Mouse (Mus musculus): ENCODE results near the gene Rps26.

Rps26 gene

GRCm38 (mm10) chr10:128602470-128603128 is 23.9 kb downstream of the Rps26 start:
- DNase-seq (ENCODE audit: low read depth) = no peak

- no peak for DNase-seq (ENCODE audit: low read depth)
Observed at GRCm38 (mm10) chr10:128601499-128601898, 25.0 kb downstream of the Rps26 start.

- no peak for DNase-seq (ENCODE audit: low read depth)
Observed at GRCm38 (mm10) chr10:128598476-128598875, 28.1 kb downstream of the Rps26 start.

GRCm38 (mm10) chr10:128592797-128593196 is 33.8 kb downstream of the Rps26 start:
- no peak for DNase-seq (ENCODE audit: low read depth)

GRCm38 (mm10) chr10:128591436-128591835 is 35.1 kb downstream of the Rps26 start:
- DNase-seq (ENCODE audit: low read depth) = no peak

- DNase-seq (ENCODE audit: low read depth) = no peak
Observed at GRCm38 (mm10) chr10:128590193-128590690, 36.3 kb downstream of the Rps26 start.

- peak; percentile 21 for DNase-seq (ENCODE audit: low read depth)
Observed at GRCm38 (mm10) chr10:128589464-128590192, 36.9 kb downstream of the Rps26 start, which contains the start of gene Erbb3. Erbb3 (minus strand) TSS chr10:128589652.

GRCm38 (mm10) chr10:128588775-128589463 is 37.6 kb downstream of the Rps26 start:
- no peak for DNase-seq (ENCODE audit: low read depth)

GRCm38 (mm10) chr10:128588136-128588535 is 38.4 kb downstream of the Rps26 start:
- DNase-seq (ENCODE audit: low read depth) = no peak

- no peak for DNase-seq (ENCODE audit: low read depth)
Observed at GRCm38 (mm10) chr10:128587697-128588096, 38.9 kb downstream of the Rps26 start.

GRCm38 (mm10) chr10:128587120-128587519 is 39.4 kb downstream of the Rps26 start:
- no peak for DNase-seq (ENCODE audit: low read depth)

GRCm38 (mm10) chr10:128586546-128586945 is 40.0 kb downstream of the Rps26 start:
- no peak for DNase-seq (ENCODE audit: low read depth)

- no peak for DNase-seq (ENCODE audit: low read depth)
Observed at GRCm38 (mm10) chr10:128584386-128584785, 42.2 kb downstream of the Rps26 start.

GRCm38 (mm10) chr10:128583644-128584043 is 42.9 kb downstream of the Rps26 start:
- DNase-seq (ENCODE audit: low read depth) = no peak

- no peak for DNase-seq (ENCODE audit: low read depth)
Observed at GRCm38 (mm10) chr10:128579731-128580130, 46.8 kb downstream of the Rps26 start.

GRCm38 (mm10) chr10:128579298-128579697 is 47.2 kb downstream of the Rps26 start:
- DNase-seq (ENCODE audit: low read depth) = no peak

- DNase-seq (ENCODE audit: low read depth) = no peak
Observed at GRCm38 (mm10) chr10:128578330-128578729, 48.2 kb downstream of the Rps26 start.

GRCm38 (mm10) chr10:128575063-128575462 is 51.5 kb downstream of the Rps26 start:
- no peak for DNase-seq (ENCODE audit: low read depth)
